Mouse (Mus musculus) mammary gland, adult 2 months (tissue): ENCODE measurements around the gene Adh6b. TPM values are rescaled to one million over a fixed set of nuclear protein-coding genes. Genes with fewer than 3 reads are reported as not detected.

Experiments
- polyA plus RNA-seq: library from polyadenylated mRNA; depleted of rRNA; stranded (reverse); fragments of >200 nt; gene quantifications from 2 replicates; pipeline ENCODE4 v1.2.3, GENCODE M21; 2012; ENCODE audit warnings: low replicate concordance; rRNA removed

Adh6b gene
- polyA plus RNA-seq: 0.19 TPM in 2 replicates

GRCm38 (mm10) chr3:138341471-138341870, at the start of gene Adh6b:
TSS of gene Adh6b (plus strand) at chr3:138341775.

DNA sequence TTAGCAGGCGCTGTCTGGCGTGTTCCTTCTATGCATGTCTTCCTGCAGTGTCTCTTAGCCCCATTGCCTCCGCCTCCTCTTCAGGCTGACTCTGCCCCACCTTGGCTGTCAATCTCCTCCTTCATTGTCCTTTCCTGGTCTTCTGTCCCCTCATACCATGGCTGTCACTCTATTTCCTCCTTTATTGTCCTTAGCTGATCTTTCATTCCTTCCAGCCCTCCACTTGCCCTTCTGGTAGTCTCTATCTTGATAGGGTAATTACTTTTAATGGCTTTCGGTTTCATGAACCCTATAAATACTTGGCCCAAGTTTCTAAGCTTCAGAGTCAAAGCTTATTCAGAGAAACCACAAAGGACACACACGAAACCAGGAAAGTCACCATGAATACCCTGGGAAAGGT, 28.6 kb upstream of the Adh6b start, which contains the start of gene Adh6a:
Gene Adh6a, plus strand, starts transcription at position 322 of the 400 bp plus-strand sequence.

Other genes with a start within 250 kb of the Adh6b start
- 0.69 and 1.6 TPM in 2 replicates for gene Trmt10a, start 198.3 kb upstream of the Adh6b start, polyA plus RNA-seq
- gene Mttp, start 196.8 kb upstream of the Adh6b start, polyA plus RNA-seq: 0.99 and 1.7 TPM in 2 replicates
- gene 4930579F01Rik, start 147.9 kb upstream of the Adh6b start, polyA plus RNA-seq: not detected in 2 replicates
- 0.84 and 1.3 TPM in 2 replicates for gene Adh7, start 124.0 kb upstream of the Adh6b start, polyA plus RNA-seq
- gene Adh1, start 80.8 kb upstream of the Adh6b start, polyA plus RNA-seq: 82.5 and 105 TPM in 2 replicates
- gene Adh6a, start 28.5 kb upstream of the Adh6b start, polyA plus RNA-seq: 0.16 TPM in 1 of 2 replicates, not detected in the other
- 0.36 TPM in 1 of 2 replicates, not detected in the other for gene Adh4, start 73.7 kb downstream of the Adh6b start, polyA plus RNA-seq
- 20.3 and 35.2 TPM in 2 replicates for gene Adh5, start 101.3 kb downstream of the Adh6b start, polyA plus RNA-seq
- gene Metap1, start 147.7 kb downstream of the Adh6b start, polyA plus RNA-seq: 9.9 and 29.0 TPM in 2 replicates
- gene Eif4e, start 184.4 kb downstream of the Adh6b start, polyA plus RNA-seq: 4.8 and 27.0 TPM in 2 replicates